Mouse (Mus musculus) heart, postnatal 0 days (tissue): ENCODE measurements at regions not wholly inside any gene's neighbourhood (a gene's known extent, or its start where the extent isn't known, plus 50 kb on each side); places are given as distances from the start of the nearest gene placed in this dataset.

Experiments
- CTCF ChIP-seq: IDR thresholded peaks from 2 replicates; pipeline ENCODE4 v1.5.1; 2016; ENCODE audit warnings: antibody characterized with exemption, control low read depth, low read depth
- EP300 ChIP-seq: IDR thresholded peaks from 2 replicates; pipeline ENCODE4 v1.6.1; 2016; ENCODE audit warnings: antibody characterized with exemption, low read depth

- TF ChIP-seq CTCF (no peak), EP300 (no peak)
Measured at GRCm38 (mm10) chr14:61686821-61687341, 79.6 kb downstream of the Kcnrg start.
